Mouse (Mus musculus): ENCODE data around the gene U90926.

- TF ChIP-seq CTCF (IDR thresholded peaks at IDR 0.05; ENCODE audit: low read depth, low read length): no peak
- no peak for TF ChIP-seq POLR2A (IDR thresholded peaks at IDR 0.05; ENCODE audit: extremely low read depth, insufficient read depth, low read length)
These were observed 36.8 kb upstream of the U90926 start for GRCm38 (mm10) chr5:92252031-92252430.

Data from liver, adult 2 months (tissue).